Mouse (Mus musculus) neural tube, embryonic 12.5 days (tissue): ENCODE measurements around the gene Tnks1bp1. TPM values are rescaled to one million over a fixed set of nuclear protein-coding genes. Genes with fewer than 3 reads are reported as not detected.

Experiments
- ATAC-seq: fragments of 200-750 bp; cut with Nextera tagmentation; 2 replicates; pipeline ENCODE4 v1.8.0; 2017; ENCODE audit warnings: low read depth, mild to moderate bottlenecking, moderate TSS enrichment, moderate library complexity; ENCODE audit not compliant: low FRiP score
- H3K27ac ChIP-seq: fragments of 300-500 bp; sonication (generic); 2 replicates; pipeline ENCODE4 v1.5.1; 2016
- H3K27me3 ChIP-seq: fragments of 300-500 bp; sonication (generic); replicated peaks from 2 replicates; pipeline ENCODE4 v1.6.1; 2016; ENCODE audit warnings: mild to moderate bottlenecking
- H3K36me3 ChIP-seq: fragments of 300-500 bp; sonication (generic); 2 replicates; pipeline ENCODE4 v1.6.1; 2016; ENCODE audit warnings: mild to moderate bottlenecking
- H3K4me1 ChIP-seq: fragments of 300-500 bp; sonication (generic); 2 replicates; pipeline ENCODE4 v1.6.1; 2016
- H3K4me2 ChIP-seq: fragments of 300-500 bp; sonication (generic); replicated peaks from 2 replicates; pipeline ENCODE4 v1.6.1; 2016; ENCODE audit warnings: mild to moderate bottlenecking
- H3K4me3 ChIP-seq: fragments of 300-500 bp; sonication (generic); 2 replicates; pipeline ENCODE4 v1.5.1; 2016
- H3K9ac ChIP-seq: fragments of 300-500 bp; sonication (generic); 2 replicates; pipeline ENCODE4 v1.6.1; 2016; ENCODE audit warnings: mild to moderate bottlenecking
- H3K9me3 ChIP-seq: fragments of 300-500 bp; sonication (generic); 2 replicates; pipeline ENCODE4 v1.6.1; 2016; ENCODE audit warnings: mild to moderate bottlenecking
- WGBS: fragments of 180-500 bp; shearing (Covaris S2); methylation state at CpG from one replicate; pipeline ENCODE4 v1.1.7; 2016; 5-methylcytosine and 5-hydroxymethylcytosine counted together
- polyA plus RNA-seq: library from polyadenylated mRNA; unstranded; fragments of >200 nt; fragmentation: Nextera tagmentation; extraction: Ambion mirVana; gene quantifications from 2 replicates; pipeline ENCODE4 v1.2.1, GENCODE M21; 2016

Tnks1bp1 gene
- polyA plus RNA-seq, 1 experiment from 2014 or later: 32.2 TPM

GRCm38 (mm10) chr2:85067903-85068625, 20.2 kb downstream of the Tnks1bp1 start:
- no peak overlapping the region for H3K27ac ChIP-seq
- H3K4me3 ChIP-seq: no peak overlapping the region
- ATAC-seq: no peak
- no peaks in the 10 kb centered on the region for H3K4me1 ChIP-seq
- no peak overlapping the region for H3K4me2 ChIP-seq
- no peak overlapping the region for H3K9ac ChIP-seq
- H3K9me3 ChIP-seq: no peaks in the 10 kb centered on the region
- peaks cover 53% of the 10 kb centered on the region for H3K36me3 ChIP-seq
- 86% methylated on average over 10 of the region's 10 CpGs for WGBS
- H3K27me3 ChIP-seq: no peaks in the 10 kb centered on the region

- WGBS: 84% methylated on average over 2 of the region's 2 CpGs
- Histone ChIP-seq H3K27me3 (no peaks in the 10 kb centered on the region), H3K9me3 (no peaks in the 10 kb centered on the region), H3K4me3 (no peak overlapping the region), H3K36me3 (peaks cover 48% of the 10 kb centered on the region), H3K27ac (no peak overlapping the region), H3K4me2 (no peak overlapping the region), H3K9ac (no peak overlapping the region), H3K4me1 (no peaks in the 10 kb centered on the region)
- no peak for ATAC-seq
Observed at GRCm38 (mm10) chr2:85068626-85069025, 20.8 kb downstream of the Tnks1bp1 start.

- H3K36me3 ChIP-seq: peaks cover 40% of the 10 kb centered on the region
- H3K4me3 ChIP-seq: no peak overlapping the region
- H3K4me2 ChIP-seq: no peak overlapping the region
- H3K9ac ChIP-seq: no peak overlapping the region
- no peak overlapping the region for H3K27ac ChIP-seq
- no peak for ATAC-seq
- H3K4me1 ChIP-seq: no peaks in the 10 kb centered on the region
- 65% methylated on average over 15 of the region's 15 CpGs for WGBS
- H3K9me3 ChIP-seq: no peaks in the 10 kb centered on the region
- H3K27me3 ChIP-seq: no peaks in the 10 kb centered on the region
Observed at GRCm38 (mm10) chr2:85070086-85070485, 22.3 kb downstream of the Tnks1bp1 start.

- Histone ChIP-seq H3K36me3 (peaks cover 35% of the 10 kb centered on the region), H3K27me3 (no peaks in the 10 kb centered on the region), H3K9ac (no peak overlapping the region), H3K4me3 (no peak overlapping the region), H3K4me1 (no peaks in the 10 kb centered on the region), H3K9me3 (no peaks in the 10 kb centered on the region), H3K27ac (no peak overlapping the region), H3K4me2 (no peak overlapping the region)
- no peak for ATAC-seq
- 91% methylated on average over 5 of the region's 5 CpGs for WGBS
Observed at GRCm38 (mm10) chr2:85071921-85072320, 24.1 kb downstream of the Tnks1bp1 start.

- WGBS: 89% methylated on average over 5 of the region's 5 CpGs
- ATAC-seq: no peak
Observed at GRCm38 (mm10) chr2:85073751-85074150, 25.9 kb downstream of the Tnks1bp1 start.

GRCm38 (mm10) chr2:85088716-85089646, 41.2 kb downstream of the Tnks1bp1 start:
- Histone ChIP-seq H3K9ac (no peak overlapping the region), H3K27me3 (no peaks in the 10 kb centered on the region), H3K4me1 (no peaks in the 10 kb centered on the region), H3K4me3 (no peak overlapping the region), H3K36me3 (no peaks in the 10 kb centered on the region), H3K9me3 (no peaks in the 10 kb centered on the region), H3K27ac (no peak overlapping the region), H3K4me2 (no peak overlapping the region)
- ATAC-seq: no peak
- 72% methylated on average over 11 of the region's 11 CpGs for WGBS

More at GRCm38 (mm10) chr2:85073751-85074150, 25.9 kb downstream of the Tnks1bp1 start:
- peaks cover 35% of the 10 kb centered on the region for H3K36me3 ChIP-seq
- H3K9ac ChIP-seq: no peak overlapping the region
- H3K27me3 ChIP-seq: no peaks in the 10 kb centered on the region
- no peak overlapping the region for H3K4me2 ChIP-seq
- H3K27ac ChIP-seq: no peak overlapping the region
- no peak overlapping the region for H3K4me3 ChIP-seq
- no peaks in the 10 kb centered on the region for H3K4me1 ChIP-seq
- no peaks in the 10 kb centered on the region for H3K9me3 ChIP-seq

GRCm38 (mm10) chr2:85091325-85091724, 43.5 kb downstream of the Tnks1bp1 start:
- ATAC-seq: no peak
- H3K36me3 ChIP-seq: no peaks in the 10 kb centered on the region
- WGBS: 91% methylated on average over 4 of the region's 4 CpGs
- H3K27ac ChIP-seq: no peak overlapping the region
- H3K9me3 ChIP-seq: no peaks in the 10 kb centered on the region
- no peaks in the 10 kb centered on the region for H3K4me1 ChIP-seq
- H3K27me3 ChIP-seq: no peaks in the 10 kb centered on the region
- no peak overlapping the region for H3K9ac ChIP-seq
- H3K4me3 ChIP-seq: no peak overlapping the region
- no peak overlapping the region for H3K4me2 ChIP-seq

GRCm38 (mm10) chr2:85093376-85093775, 45.6 kb downstream of the Tnks1bp1 start:
- H3K27ac ChIP-seq: no peak overlapping the region
- H3K4me1 ChIP-seq: no peaks in the 10 kb centered on the region
- no peaks in the 10 kb centered on the region for H3K9me3 ChIP-seq
- no peaks in the 10 kb centered on the region for H3K27me3 ChIP-seq
- 88% methylated on average over 1 of the region's 1 CpGs for whole genome bisulfite sequencing
- no peak overlapping the region for H3K4me2 ChIP-seq
- H3K4me3 ChIP-seq: no peak overlapping the region
- no peaks in the 10 kb centered on the region for H3K36me3 ChIP-seq
- no peak for ATAC-seq
- H3K9ac ChIP-seq: no peak overlapping the region

- H3K9me3 ChIP-seq: no peaks in the 10 kb centered on the region
- WGBS: 29% methylated on average over 5 of the region's 5 CpGs
- H3K36me3 ChIP-seq: no peaks in the 10 kb centered on the region
- no peak overlapping the region for H3K9ac ChIP-seq
- no peaks in the 10 kb centered on the region for H3K4me1 ChIP-seq
- H3K4me2 ChIP-seq: no peak overlapping the region
- no peaks in the 10 kb centered on the region for H3K27me3 ChIP-seq
- H3K4me3 ChIP-seq: no peak overlapping the region
- no peak overlapping the region for H3K27ac ChIP-seq
- no peak for ATAC-seq
Observed at GRCm38 (mm10) chr2:85095906-85096305, 48.1 kb downstream of the Tnks1bp1 start.

- Histone ChIP-seq H3K27me3 (no peaks in the 10 kb centered on the region), H3K4me3 (no peak overlapping the region), H3K4me2 (no peak overlapping the region), H3K9me3 (no peaks in the 10 kb centered on the region), H3K36me3 (no peaks in the 10 kb centered on the region), H3K9ac (no peak overlapping the region), H3K27ac (no peak overlapping the region), H3K4me1 (no peaks in the 10 kb centered on the region)
- 89% methylated on average over 2 of the region's 2 CpGs for WGBS
- no peak for ATAC-seq
Observed at GRCm38 (mm10) chr2:85098014-85098413, 50.2 kb downstream of the Tnks1bp1 start.

- no peaks in the 10 kb centered on the region for H3K9me3 ChIP-seq
- H3K27me3 ChIP-seq: no peaks in the 10 kb centered on the region
- no peak overlapping the region for H3K27ac ChIP-seq
- H3K4me1 ChIP-seq: no peaks in the 10 kb centered on the region
- H3K9ac ChIP-seq: no peak overlapping the region
- no peak for ATAC-seq
- no peaks in the 10 kb centered on the region for H3K36me3 ChIP-seq
- H3K4me3 ChIP-seq: no peak overlapping the region
- 83% methylated on average over 7 of the region's 7 CpGs for WGBS
- H3K4me2 ChIP-seq: no peak overlapping the region
Observed at GRCm38 (mm10) chr2:85098824-85099511, 51.1 kb downstream of the Tnks1bp1 start.

GRCm38 (mm10) chr2:85103201-85103600, 55.4 kb downstream of the Tnks1bp1 start:
- H3K4me1 ChIP-seq: no peaks in the 10 kb centered on the region
- H3K4me2 ChIP-seq: no peak overlapping the region
- H3K9ac ChIP-seq: no peak overlapping the region
- H3K4me3 ChIP-seq: no peak overlapping the region
- ATAC-seq: no peak
- WGBS: 79% methylated on average over 8 of the region's 8 CpGs
- H3K27me3 ChIP-seq: no peaks in the 10 kb centered on the region
- no peaks in the 10 kb centered on the region for H3K36me3 ChIP-seq
- H3K27ac ChIP-seq: no peak overlapping the region
- no peaks in the 10 kb centered on the region for H3K9me3 ChIP-seq
